Mouse (Mus musculus): ENCODE results near the gene Hoxb8.

The Hoxb8 gene

GRCm38 (mm10) chr11:96333241-96334001, 51.7 kb downstream of the Hoxb8 start:
- DNase-seq (ENCODE audit: low read depth, low spot score) = no peak

GRCm38 (mm10) chr11:96334002-96334364, 52.3 kb downstream of the Hoxb8 start:
- no peak for DNase-seq (ENCODE audit: low read depth, low spot score)
